Mouse (Mus musculus) liver, embryonic 14.5 days (tissue): Measurements from ENCODE around the gene Pdzrn4. TPM values are rescaled to one million over a fixed set of nuclear protein-coding genes. Genes with fewer than 3 reads are reported as not detected.

Experiments used
- ATAC-seq: fragments of 200-750 bp; cut with Nextera tagmentation; 2 replicates; pipeline ENCODE4 v1.8.0; 2017; ENCODE audit warnings: moderate number of reproducible peaks, mild to moderate bottlenecking, moderate library complexity; ENCODE audit not compliant: insufficient read depth
- DNase-seq, 3 experiments: peaks; one replicate each; pipeline ENCODE4 v3.0.0-alpha.2; 2012 to 2013; ENCODE audit warnings: low read depth in 3 of 3, low spot score in 3 of 3
- H3K27ac ChIP-seq: fragments of 300-500 bp; sonication (generic); 2 replicates; pipeline ENCODE4 v1.5.1; 2014; ENCODE audit warnings: moderate library complexity, mild to moderate bottlenecking, control low read depth, inconsistent platforms
- H3K27me3 ChIP-seq: fragments of 300-500 bp; sonication (generic); 2 replicates; pipeline ENCODE4 v1.6.1; 2014; ENCODE audit warnings: mild to moderate bottlenecking, low read length, moderate library complexity; ENCODE audit not compliant: control insufficient read depth, insufficient read depth
- H3K36me3 ChIP-seq: fragments of 300-500 bp; sonication (generic); replicated peaks from 2 replicates; pipeline ENCODE4 v1.6.1; 2014; ENCODE audit warnings: low read depth; ENCODE audit not compliant: control insufficient read depth, insufficient read depth
- H3K4me1 ChIP-seq, 2 experiments: fragments of 200-500 bp in 1 of 2; fragments of 300-500 bp in 1 of 2; sonication (generic) in 1 of 2; replicated peaks; 2 replicates each; pipeline ENCODE4 v1.6.1; 2012 to 2014; ENCODE audit warnings: antibody characterized with exemption in 1 of 2, inconsistent platforms in 1 of 2, low read length in 1 of 2; ENCODE audit not compliant: control insufficient read depth in 2 of 2, insufficient read depth in 2 of 2
- H3K4me2 ChIP-seq: fragments of 300-500 bp; sonication (generic); 2 replicates; pipeline ENCODE4 v1.6.1; 2014; ENCODE audit warnings: low read depth, mild to moderate bottlenecking, control low read depth, moderate library complexity
- H3K4me3 ChIP-seq, 2 experiments: fragments of 200-500 bp in 1 of 2; fragments of 300-500 bp in 1 of 2; sonication (generic) in 1 of 2; 2 replicates each; pipeline ENCODE4 v1.5.1; 2012 to 2014; ENCODE audit warnings: low read depth in 2 of 2, low read length in 2 of 2, mild to moderate bottlenecking in 2 of 2, control low read depth in 1 of 2, inconsistent platforms in 1 of 2, moderate library complexity in 1 of 2; ENCODE audit not compliant: insufficient read depth in 1 of 2
- H3K9ac ChIP-seq: fragments of 300-500 bp; sonication (generic); replicated peaks from 2 replicates; pipeline ENCODE4 v1.6.1; 2014; ENCODE audit warnings: mild to moderate bottlenecking, control low read depth, moderate library complexity
- H3K9me3 ChIP-seq: fragments of 300-500 bp; sonication (generic); 2 replicates; pipeline ENCODE4 v1.6.1; 2016; ENCODE audit warnings: low read length, mixed read lengths; ENCODE audit not compliant: control insufficient read depth
- CTCF ChIP-seq: IDR thresholded peaks from 2 replicates; pipeline ENCODE4 v1.5.1; 2016; ENCODE audit warnings: antibody characterized with exemption, low read depth, control low read depth
- EP300 ChIP-seq: IDR thresholded peaks from 2 replicates; pipeline ENCODE4 v1.6.1; 2016; ENCODE audit warnings: antibody characterized with exemption, low read depth
- WGBS: fragments of 180-500 bp; shearing (Covaris S2); extraction: QIAGEN DNeasy Blood & Tissue Kit; methylation state at CpG from one replicate; pipeline ENCODE4 v1.1.7; 2014; ENCODE audit not compliant: insufficient replicate concordance; 5-methylcytosine and 5-hydroxymethylcytosine counted together
- polyA plus RNA-seq, 2 experiments: library from polyadenylated mRNA; depleted of rRNA in 1 of 2; stranded (reverse) in 1 of 2; unstranded in 1 of 2; fragments of >200 nt; fragmentation: Nextera tagmentation in 1 of 2; extraction: Ambion mirVana in 1 of 2; gene quantifications; 2 replicates each; pipeline versions ENCODE4 v1.2.1 to v1.2.3; 2012 to 2014

The Pdzrn4 gene
- polyA plus RNA-seq, 2 experiments, result not detected

DNA sequence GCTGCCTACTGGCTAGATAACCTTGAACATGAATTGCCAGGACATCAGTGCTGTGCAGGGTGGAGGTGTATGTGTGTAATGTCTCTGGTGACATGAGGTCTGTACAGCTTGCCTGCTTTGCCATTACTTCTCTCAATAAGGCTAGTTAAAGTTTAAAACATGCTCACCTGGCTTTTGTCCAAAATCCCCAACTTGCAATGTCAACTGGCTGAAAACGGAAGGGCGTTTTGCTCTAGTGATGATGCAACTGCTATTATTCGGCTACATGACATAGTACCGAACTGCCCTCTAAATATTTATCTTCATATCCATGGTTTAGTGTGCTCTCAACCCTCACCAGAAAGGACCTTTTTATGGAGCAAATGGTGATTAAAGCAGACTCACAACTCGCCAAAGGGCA, 161.9 kb downstream of the Pdzrn4 start:
- Histone ChIP-seq H3K4me2 (no peak overlapping the region), H3K9me3 (no peaks in the 10 kb centered on the region), H3K27ac (no peak overlapping the region), H3K9ac (no peak overlapping the region), H3K4me1 (no peaks in the 10 kb centered on the region), H3K27me3 (no peaks in the 10 kb centered on the region), H3K4me3 (no peak overlapping the region), H3K36me3 (no peaks in the 10 kb centered on the region)
- DNase-seq, result no peak
- no peak for ATAC-seq
- no peak for TF ChIP-seq EP300
- TF ChIP-seq CTCF, result no peak
- 73% methylated on average over 5 of the region's 5 CpGs for WGBS

DNA sequence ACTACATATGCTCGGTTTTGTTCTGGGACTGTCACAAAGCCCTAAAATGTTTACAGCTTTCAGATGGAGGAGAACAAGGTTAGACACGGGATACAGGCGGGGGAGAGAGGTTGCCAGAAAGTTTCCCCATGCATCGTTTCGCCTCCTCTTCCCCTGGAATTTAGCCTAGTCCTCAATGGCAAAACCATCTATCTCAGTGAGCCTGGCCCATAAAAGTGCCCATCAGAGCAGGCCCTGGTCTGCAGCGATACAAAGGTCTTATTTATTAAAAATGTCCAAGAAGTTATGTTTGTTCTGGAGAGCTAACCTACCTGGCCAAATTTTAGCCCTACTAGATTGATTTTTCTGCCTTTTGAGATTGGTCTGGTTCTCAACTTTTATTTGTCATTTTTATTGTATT, 165.5 kb downstream of the Pdzrn4 start:
- WGBS, result 64% methylated on average over 6 of the region's 6 CpGs
- ATAC-seq (no peak), DNase-seq (no peak)
- Histone ChIP-seq H3K27ac (no peak overlapping the region), H3K9ac (no peak overlapping the region), H3K36me3 (no peaks in the 10 kb centered on the region), H3K4me2 (no peak overlapping the region), H3K9me3 (no peaks in the 10 kb centered on the region), H3K4me3 (no peak overlapping the region), H3K27me3 (no peaks in the 10 kb centered on the region), H3K4me1 (no peaks in the 10 kb centered on the region)
- TF ChIP-seq CTCF, result no peak
- no peak for TF ChIP-seq EP300

DNA sequence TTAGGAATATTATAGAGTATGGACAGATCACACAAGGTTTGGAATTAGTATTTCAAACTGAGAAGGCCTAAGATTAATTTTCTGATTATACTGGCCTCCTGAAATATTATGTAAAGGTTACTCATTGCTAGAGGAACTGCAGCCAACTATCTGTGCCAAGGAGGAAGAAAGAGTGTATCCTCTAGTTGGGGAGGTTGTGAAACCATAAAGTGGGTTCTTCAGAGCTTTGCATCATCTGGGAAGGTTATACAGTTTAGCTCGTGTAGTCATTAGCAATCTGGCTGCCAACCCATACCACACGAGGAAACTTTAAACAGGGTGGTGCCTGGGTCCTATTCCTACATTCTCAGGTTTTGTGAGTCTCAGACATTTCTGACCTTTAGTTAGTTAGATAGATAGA, 166.9 kb downstream of the Pdzrn4 start:
- no peak for DNase-seq

DNA sequence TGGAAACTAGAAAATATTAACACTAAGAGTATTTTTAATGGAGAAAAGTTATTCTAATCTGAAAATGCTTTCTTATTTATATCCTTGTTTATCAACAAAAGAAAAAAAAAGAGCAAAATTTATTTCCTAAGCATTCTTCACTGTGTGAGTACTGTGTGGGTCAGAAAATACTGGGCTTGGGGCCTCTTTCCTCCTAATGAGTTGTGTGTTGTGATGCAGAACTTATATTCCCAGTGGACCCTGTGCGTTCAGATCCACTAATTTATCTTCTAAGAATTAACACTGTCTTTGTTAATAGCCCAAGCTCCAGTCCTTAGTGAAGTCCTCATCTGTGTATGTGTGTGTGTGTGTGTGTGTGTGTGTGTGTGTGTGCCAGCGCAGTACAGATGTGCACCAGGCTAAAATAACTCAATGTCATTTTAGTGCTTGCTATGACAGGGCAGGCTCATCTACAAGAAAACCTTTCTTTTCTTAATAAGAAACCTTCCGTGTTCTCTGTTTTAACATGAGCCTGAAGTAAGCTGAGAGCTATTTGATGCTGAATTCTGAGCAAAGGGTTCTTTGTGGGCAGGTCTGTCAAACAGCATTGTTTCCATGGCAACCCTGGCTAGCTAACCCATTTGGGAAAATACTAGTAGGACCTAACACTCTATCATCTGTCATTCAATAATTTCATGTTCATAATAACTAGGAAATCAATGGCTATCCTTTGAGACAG, 174.0 kb downstream of the Pdzrn4 start:
- H3K36me3 ChIP-seq, result no peaks in the 10 kb centered on the region
- H3K4me2 ChIP-seq, result no peak overlapping the region
- no peaks in the 10 kb centered on the region for H3K9me3 ChIP-seq
- no peak for ATAC-seq
- 46% methylated on average over 3 of the region's 3 CpGs for WGBS
- no peaks in the 10 kb centered on the region for H3K27me3 ChIP-seq
- H3K4me1 ChIP-seq, result no peaks in the 10 kb centered on the region
- no peak for TF ChIP-seq EP300
- TF ChIP-seq CTCF, result no peak
- no peak for DNase-seq
- no peak overlapping the region for H3K27ac ChIP-seq
- H3K4me3 ChIP-seq, result no peak overlapping the region
- no peak overlapping the region for H3K9ac ChIP-seq

More for the DNA sequence above, 166.9 kb downstream of the Pdzrn4 start:
- no peak overlapping the region for H3K27ac ChIP-seq
- no peak overlapping the region for H3K4me3 ChIP-seq
- H3K9ac ChIP-seq, result no peak overlapping the region
- no peak for ATAC-seq
- TF ChIP-seq EP300, result no peak
- no peak for TF ChIP-seq CTCF
- no peaks in the 10 kb centered on the region for H3K4me1 ChIP-seq
- no peaks in the 10 kb centered on the region for H3K9me3 ChIP-seq
- 47% methylated on average over 2 of the region's 2 CpGs for WGBS
- H3K36me3 ChIP-seq, result no peaks in the 10 kb centered on the region
- H3K27me3 ChIP-seq, result no peaks in the 10 kb centered on the region
- no peak overlapping the region for H3K4me2 ChIP-seq

DNA sequence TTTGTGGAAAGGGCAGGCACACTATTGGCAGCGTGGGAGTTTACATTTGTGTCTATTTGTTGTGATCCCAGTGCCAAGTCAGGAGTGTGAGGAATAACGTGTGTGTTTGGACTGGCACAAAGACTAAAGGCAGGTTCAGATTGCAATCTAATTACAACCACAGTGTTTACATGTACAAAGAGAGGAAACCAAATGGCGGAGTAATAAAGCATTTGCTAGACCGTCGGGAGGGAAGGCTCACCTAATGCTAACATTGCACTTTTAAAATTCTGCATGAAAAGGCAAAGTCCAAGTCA, 174.5 kb downstream of the Pdzrn4 start:
- Histone ChIP-seq H3K4me2 (no peak overlapping the region), H3K27me3 (no peaks in the 10 kb centered on the region), H3K9ac (no peak overlapping the region), H3K9me3 (no peaks in the 10 kb centered on the region), H3K4me1 (no peaks in the 10 kb centered on the region), H3K27ac (no peak overlapping the region), H3K4me3 (no peak overlapping the region), H3K36me3 (no peaks in the 10 kb centered on the region)
- ATAC-seq, result no peak
- 60% methylated on average over 5 of the region's 5 CpGs for WGBS
- DNase-seq, result no peak
- no peak for TF ChIP-seq EP300
- no peak for TF ChIP-seq CTCF
